Mouse (Mus musculus) heart, embryonic 13.5 days (tissue): Measurements from ENCODE around the gene Cwf19l1. TPM values are rescaled to one million over a fixed set of nuclear protein-coding genes. Genes with fewer than 3 reads are reported as not detected.

Source experiments
- ATAC-seq: fragments of 200-750 bp; cut with Nextera tagmentation; 2 replicates; pipeline ENCODE4 v1.8.0; 2017; ENCODE audit warnings: moderate TSS enrichment; ENCODE audit not compliant: insufficient number of reproducible peaks, low FRiP score, low TSS enrichment; ENCODE audit errors: extremely low read depth
- H3K27ac ChIP-seq: fragments of 300-500 bp; sonication (generic); replicated peaks from 2 replicates; pipeline ENCODE4 v1.5.1; 2015; ENCODE audit warnings: moderate library complexity, mild to moderate bottlenecking, inconsistent platforms
- H3K27me3 ChIP-seq: fragments of 300-500 bp; sonication (generic); replicated peaks from 2 replicates; pipeline ENCODE4 v1.6.1; 2015; ENCODE audit warnings: mild to moderate bottlenecking, inconsistent platforms
- H3K36me3 ChIP-seq: fragments of 300-500 bp; sonication (generic); 2 replicates; pipeline ENCODE4 v1.6.1; 2015; ENCODE audit warnings: mild to moderate bottlenecking, inconsistent platforms
- H3K4me1 ChIP-seq: fragments of 300-500 bp; sonication (generic); 2 replicates; pipeline ENCODE4 v1.6.1; 2015; ENCODE audit warnings: inconsistent platforms
- H3K4me2 ChIP-seq: fragments of 300-500 bp; sonication (generic); 2 replicates; pipeline ENCODE4 v1.6.1; 2015; ENCODE audit warnings: inconsistent platforms, mild to moderate bottlenecking, moderate library complexity
- H3K4me3 ChIP-seq: fragments of 300-500 bp; sonication (generic); 2 replicates; pipeline ENCODE4 v1.5.1; 2015; ENCODE audit warnings: moderate library complexity, mild to moderate bottlenecking, inconsistent platforms
- H3K9ac ChIP-seq: fragments of 300-500 bp; sonication (generic); 2 replicates; pipeline ENCODE4 v1.6.1; 2015; ENCODE audit warnings: inconsistent platforms, mild to moderate bottlenecking, moderate library complexity
- H3K9me3 ChIP-seq: fragments of 300-500 bp; sonication (generic); 2 replicates; pipeline ENCODE4 v1.6.1; 2016; ENCODE audit warnings: inconsistent platforms
- WGBS: fragments of 180-500 bp; shearing (Covaris S2); methylation state at CpG from one replicate; pipeline ENCODE4 v1.1.7; 2015; ENCODE audit warnings: mixed read lengths; 5-methylcytosine and 5-hydroxymethylcytosine counted together
- polyA plus RNA-seq: library from polyadenylated mRNA; unstranded; fragments of >200 nt; fragmentation: Nextera tagmentation; extraction: Ambion mirVana; gene quantifications from 2 replicates; pipeline ENCODE4 v1.2.1, GENCODE M21; 2015

Gene Cwf19l1
- 17.2 TPM in 2 replicates for polyA plus RNA-seq

- H3K9me3 ChIP-seq: no peaks in the 10 kb centered on the region
- peak within 1 kb of the TSS; percentile 98 for H3K27ac ChIP-seq
- ATAC-seq: peak; percentile 73
- no peaks in the 10 kb centered on the region for H3K27me3 ChIP-seq
- peak within 1 kb of the TSS; percentile 79 for H3K4me3 ChIP-seq
- peaks cover 48% of the 10 kb centered on the region for H3K36me3 ChIP-seq
- peak within 1 kb of the TSS; percentile 89 for H3K4me2 ChIP-seq
- H3K4me1 ChIP-seq: peaks cover 11% of the 10 kb centered on the region
- WGBS: under 1% methylated on average over 45 of the region's 45 CpGs
- peak within 1 kb of the TSS; percentile 89 for H3K9ac ChIP-seq
These were observed at the start of gene Cwf19l1 for GRCm38 (mm10) chr19:44135072-44135959. Gene Cwf19l1 (minus strand): TSS chr19:44135876.

- H3K4me3 ChIP-seq: no peak overlapping the region
- WGBS: 56% methylated on average over 3 of the region's 3 CpGs
- no peak for ATAC-seq
- no peaks in the 10 kb centered on the region for H3K9me3 ChIP-seq
- H3K4me1 ChIP-seq: no peaks in the 10 kb centered on the region
- H3K9ac ChIP-seq: no peak overlapping the region
- no peak overlapping the region for H3K4me2 ChIP-seq
- H3K27ac ChIP-seq: no peak overlapping the region
- H3K27me3 ChIP-seq: peaks cover 8% of the 10 kb centered on the region; the same call in 1 of the 2 replicates
- no peaks in the 10 kb centered on the region for H3K36me3 ChIP-seq
These were observed 48.3 kb upstream of the Cwf19l1 start for GRCm38 (mm10) chr19:44183968-44184367.

- WGBS: 64% methylated on average over 1 of the region's 1 CpGs
- Histone ChIP-seq H3K4me2 (no peak overlapping the region), H3K27ac (no peak overlapping the region), H3K9ac (no peak overlapping the region), H3K27me3 (peaks cover 5% of the 10 kb centered on the region; the same call in 1 of the 2 replicates), H3K4me3 (no peak overlapping the region), H3K4me1 (no peaks in the 10 kb centered on the region), H3K36me3 (no peaks in the 10 kb centered on the region), H3K9me3 (peaks cover 12% of the 10 kb centered on the region)
- ATAC-seq: no peak
These were observed 44.8 kb upstream of the Cwf19l1 start for GRCm38 (mm10) chr19:44180502-44180901.

- H3K9me3 ChIP-seq: peaks cover 20% of the 10 kb centered on the region
- ATAC-seq: no peak
- H3K27ac ChIP-seq: no peak overlapping the region
- H3K4me2 ChIP-seq: no peak overlapping the region
- 78% methylated on average over 3 of the region's 3 CpGs for WGBS
- no peaks in the 10 kb centered on the region for H3K36me3 ChIP-seq
- H3K27me3 ChIP-seq: no peaks in the 10 kb centered on the region
- no peak overlapping the region for H3K9ac ChIP-seq
- H3K4me3 ChIP-seq: no peak overlapping the region
- H3K4me1 ChIP-seq: no peaks in the 10 kb centered on the region
These were observed 41.1 kb upstream of the Cwf19l1 start for GRCm38 (mm10) chr19:44176741-44177140.

- no peaks in the 10 kb centered on the region for H3K4me1 ChIP-seq
- no peaks in the 10 kb centered on the region for H3K27me3 ChIP-seq
- H3K4me3 ChIP-seq: no peak overlapping the region
- WGBS: 63% methylated on average over 8 of the region's 8 CpGs
- peaks cover 20% of the 10 kb centered on the region for H3K9me3 ChIP-seq
- no peak for ATAC-seq
- no peak overlapping the region for H3K9ac ChIP-seq
- no peak overlapping the region for H3K27ac ChIP-seq
- H3K36me3 ChIP-seq: no peaks in the 10 kb centered on the region
- H3K4me2 ChIP-seq: no peak overlapping the region
These were observed 39.2 kb upstream of the Cwf19l1 start for GRCm38 (mm10) chr19:44174835-44175234.

GRCm38 (mm10) chr19:44161515-44161914 is 25.8 kb upstream of the Cwf19l1 start:
- Histone ChIP-seq H3K9ac (no peak overlapping the region), H3K9me3 (no peaks in the 10 kb centered on the region), H3K27me3 (peaks cover 26% of the 10 kb centered on the region), H3K4me1 (no peaks in the 10 kb centered on the region), H3K27ac (no peak overlapping the region), H3K36me3 (no peaks in the 10 kb centered on the region), H3K4me3 (no peak overlapping the region), H3K4me2 (no peak overlapping the region)
- WGBS: 8% methylated on average over 3 of the region's 3 CpGs
- no peak for ATAC-seq

- Histone ChIP-seq H3K4me3 (no peak overlapping the region), H3K4me1 (no peaks in the 10 kb centered on the region), H3K27me3 (peaks cover 45% of the 10 kb centered on the region), H3K36me3 (no peaks in the 10 kb centered on the region), H3K9me3 (no peaks in the 10 kb centered on the region), H3K4me2 (no peak overlapping the region), H3K27ac (no peak overlapping the region), H3K9ac (no peak overlapping the region)
- 67% methylated on average over 3 of the region's 3 CpGs for WGBS
- no peak for ATAC-seq
These were observed 23.7 kb upstream of the Cwf19l1 start for GRCm38 (mm10) chr19:44159386-44159785.

- 89% methylated on average over 10 of the region's 10 CpGs for WGBS
- H3K9me3 ChIP-seq: no peaks in the 10 kb centered on the region
- no peak overlapping the region for H3K27ac ChIP-seq
- H3K4me1 ChIP-seq: no peaks in the 10 kb centered on the region
- no peaks in the 10 kb centered on the region for H3K36me3 ChIP-seq
- H3K9ac ChIP-seq: no peak overlapping the region
- no peak for ATAC-seq
- H3K4me3 ChIP-seq: no peak overlapping the region
- peaks cover 66% of the 10 kb centered on the region for H3K27me3 ChIP-seq
- no peak overlapping the region for H3K4me2 ChIP-seq
These were observed 21.3 kb upstream of the Cwf19l1 start for GRCm38 (mm10) chr19:44157005-44157404.

- H3K4me1 ChIP-seq: no peaks in the 10 kb centered on the region
- ATAC-seq: no peak
- peaks cover 78% of the 10 kb centered on the region for H3K27me3 ChIP-seq
- no peak overlapping the region for H3K27ac ChIP-seq
- 65% methylated on average over 5 of the region's 5 CpGs for WGBS
- H3K9ac ChIP-seq: no peak overlapping the region
- no peaks in the 10 kb centered on the region for H3K36me3 ChIP-seq
- H3K4me2 ChIP-seq: no peak overlapping the region
- H3K4me3 ChIP-seq: no peak overlapping the region
- H3K9me3 ChIP-seq: no peaks in the 10 kb centered on the region
These were observed 18.1 kb upstream of the Cwf19l1 start for GRCm38 (mm10) chr19:44153781-44154180.

- H3K27ac ChIP-seq: no peak overlapping the region
- no peak for ATAC-seq
- 61% methylated on average over 2 of the region's 2 CpGs for WGBS
These were observed 13.3 kb upstream of the Cwf19l1 start for GRCm38 (mm10) chr19:44148991-44149390.

GRCm38 (mm10) chr19:44148345-44148744 is 12.7 kb upstream of the Cwf19l1 start:
- Histone ChIP-seq H3K27ac (no peak overlapping the region), H3K9ac (no peak overlapping the region), H3K4me2 (no peak overlapping the region), H3K27me3 (peaks cover 36% of the 10 kb centered on the region), H3K9me3 (no peaks in the 10 kb centered on the region), H3K4me1 (peaks cover 10% of the 10 kb centered on the region), H3K4me3 (no peak overlapping the region), H3K36me3 (peaks cover 13% of the 10 kb centered on the region)
- 24% methylated on average over 2 of the region's 2 CpGs for WGBS
- ATAC-seq: no peak

More at GRCm38 (mm10) chr19:44148991-44149390, 13.3 kb upstream of the Cwf19l1 start:
- H3K9ac ChIP-seq: no peak overlapping the region
- H3K4me3 ChIP-seq: no peak overlapping the region
- peaks cover 42% of the 10 kb centered on the region for H3K27me3 ChIP-seq
- H3K4me1 ChIP-seq: peaks cover 10% of the 10 kb centered on the region
- H3K36me3 ChIP-seq: peaks cover 6% of the 10 kb centered on the region
- H3K9me3 ChIP-seq: no peaks in the 10 kb centered on the region
- no peak overlapping the region for H3K4me2 ChIP-seq

- Histone ChIP-seq H3K27me3 (peaks cover 25% of the 10 kb centered on the region), H3K27ac (no peak overlapping the region), H3K4me2 (no peak overlapping the region), H3K9ac (no peak overlapping the region), H3K4me1 (peaks cover 10% of the 10 kb centered on the region), H3K9me3 (no peaks in the 10 kb centered on the region), H3K36me3 (peaks cover 27% of the 10 kb centered on the region), H3K4me3 (no peak overlapping the region)
- 90% methylated on average over 8 of the region's 8 CpGs for WGBS
- no peak for ATAC-seq
These were observed 11.3 kb upstream of the Cwf19l1 start for GRCm38 (mm10) chr19:44146951-44147350.
